Comparison of ENCODE assay signal across 7 mouse cellular contexts in the genomic region with DNA sequence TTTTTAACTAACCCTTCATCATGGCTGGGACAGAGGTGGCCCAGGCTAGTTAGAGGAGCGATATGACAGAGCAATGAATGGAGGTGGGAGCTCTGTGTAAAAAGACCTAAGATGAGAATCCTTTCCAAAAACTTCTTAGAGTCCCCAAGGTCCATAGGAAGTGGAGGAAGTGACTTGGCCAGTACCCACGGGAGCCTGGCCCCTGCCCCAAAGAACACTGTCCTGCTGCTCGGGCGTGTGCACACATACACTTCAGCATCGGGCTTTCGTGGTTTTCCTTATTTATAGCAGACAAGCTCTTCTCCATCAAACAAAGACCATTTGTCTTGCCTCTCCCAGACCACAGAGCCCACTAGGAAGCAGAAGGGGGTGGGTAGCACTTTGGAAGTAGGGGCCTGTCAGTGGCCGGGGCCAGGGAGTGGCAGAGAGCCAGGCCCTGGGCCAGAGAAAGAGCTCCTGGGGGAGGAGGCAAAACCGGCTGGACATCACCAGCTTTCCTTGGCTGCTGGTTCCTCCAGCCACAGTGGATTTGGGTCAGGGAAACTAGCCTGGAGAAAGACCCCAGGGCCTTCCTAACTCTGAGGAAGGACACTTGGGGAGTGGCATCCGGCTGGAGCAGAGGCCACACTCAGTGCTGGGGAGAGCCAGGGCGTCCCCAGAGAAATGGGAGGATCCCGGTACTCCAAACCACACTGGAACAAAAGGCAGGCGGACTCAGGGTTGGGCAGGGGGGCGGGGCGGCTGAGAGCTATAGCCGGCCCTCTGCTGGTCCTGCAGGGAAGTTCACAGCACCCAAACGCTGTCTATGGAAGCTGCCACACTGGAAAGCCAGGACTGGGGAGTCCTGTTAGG. TPM values are rescaled to one million over a fixed set of nuclear protein-coding genes. Genes with fewer than 3 reads are reported as not detected.
DNase-seq lines count a peak whose midpoint lies in the region; ATAC-seq and TF ChIP-seq lines count a peak whose summit lies in the region.

No protein-coding gene starts in this region.

- H3K9me3 ChIP-seq in hindbrain, postnatal 0 days (ENCODE audit: low read length) = no peaks in the 10 kb centered on the region
- no peaks in the 10 kb centered on the region for H3K9me3 ChIP-seq in megakaryocyte, embryonic 14.5 days

- peaks cover 24% of the 10 kb centered on the region; the same call in 1 of the 2 replicates for H3K36me3 ChIP-seq in hindbrain, postnatal 0 days (ENCODE audit: insufficient read depth, low read length)
- peaks cover 75% of the 10 kb centered on the region for H3K36me3 ChIP-seq in megakaryocyte, embryonic 14.5 days (replicated peaks; ENCODE audit: low read length)

- ATAC-seq in common myeloid progenitor, adult 5-6 weeks (replicated peaks; ENCODE audit: low read depth, poor library complexity, severe bottlenecking) = peak; percentile 49
- peak; percentile 66 for ATAC-seq in hindbrain, postnatal 0 days

- 8% methylated on average over 16 of the region's 16 CpGs for WGBS in hindbrain, postnatal 0 days

- H3K4me2 ChIP-seq in hindbrain, postnatal 0 days (ENCODE audit: low read depth, low read length) = peak overlapping the region; percentile 66

- peak overlapping the region; percentile 81 for H3K27ac ChIP-seq in hindbrain, postnatal 0 days

- TF ChIP-seq CTCF in hindbrain, postnatal 0 days (IDR thresholded peaks at IDR 0.05; ENCODE audit: low read depth) = peak; percentile 89

- H3K27me3 ChIP-seq in hindbrain, postnatal 0 days (ENCODE audit: insufficient read depth, low read length) = no peaks in the 10 kb centered on the region
- no peaks in the 10 kb centered on the region for H3K27me3 ChIP-seq in megakaryocyte, embryonic 14.5 days (replicated peaks)

- DNase-seq in adrenal gland, postnatal 10 days = peak; percentile 90
- peak; percentile 69 for DNase-seq in gastrocnemius, postnatal 10 days
- DNase-seq in hindbrain, postnatal 0 days (ENCODE audit: low spot score) = peak; percentile 89
- peak; percentile 58 to 63 for DNase-seq in left cerebral cortex, postnatal 14 days (ENCODE audit: low spot score in 2 of 2)
- peak; percentile 75 to 78 for DNase-seq in right cerebral cortex, postnatal 10 days (ENCODE audit: low spot score in 2 of 2)

- intact Hi-C loops in left cerebral cortex, postnatal 14 days (cut with DNase I) = no loop called here

- peak overlapping the region; percentile 67 for H3K4me3 ChIP-seq in hindbrain, postnatal 0 days (ENCODE audit: low read length)
- peak overlapping the region; percentile 98 for H3K4me3 ChIP-seq in megakaryocyte, embryonic 14.5 days (replicated peaks)

- peak overlapping the region; percentile 47 for H3K9ac ChIP-seq in hindbrain, postnatal 0 days (replicated peaks; ENCODE audit: low read length)

- H3K4me1 ChIP-seq in hindbrain, postnatal 0 days (ENCODE audit: insufficient read depth, low read length) = peaks cover 25% of the 10 kb centered on the region; the same call in 1 of the 2 replicates
- peaks cover 75% of the 10 kb centered on the region for H3K4me1 ChIP-seq in megakaryocyte, embryonic 14.5 days

RNA-seq across cellular contexts. Expression of a gene that starts 4.9 kb away (rescaled TPM):
- 100 to 1,000 TPM; 305 to 366 TPM for total RNA-seq in adrenal gland, postnatal 10 days (2021)
- total RNA-seq in common myeloid progenitor, adult 5-6 weeks (2017) = 13.2 and 17.9 TPM in 2 replicates
- 100 to 1,000 TPM in 1 of 2 experiments, 10 to 100 TPM in 1; 73.8 to 125 TPM for total RNA-seq in gastrocnemius, postnatal 10 days (2021)
- 89.5 and 89.6 TPM in 2 replicates for total RNA-seq in hindbrain, postnatal 0 days (2014; rRNA removed)
- 4.1 and 4.8 TPM in 2 replicates for polyA plus RNA-seq in hindbrain, postnatal 0 days (2015; fragmentation: Nextera tagmentation; extraction: Ambion mirVana)
- total RNA-seq in left cerebral cortex, postnatal 14 days (2021) = 10 to 100 TPM; 88.1 to 94.7 TPM
- 48.1 and 103 TPM in 2 replicates for polyA plus RNA-seq in megakaryocyte, embryonic 14.5 days (2012; ENCODE audit: insufficient read depth, low replicate concordance)

Comparison
In these comparisons a context has a peak if more than half of its experiments do, and no peak if none do; other contexts are left out.
1. Peak in every context shown above with its lines: DNase-seq, ATAC-seq, H3K4me3 ChIP-seq and H3K27ac ChIP-seq.